Mouse (Mus musculus) liver, adult 2 months (tissue): ENCODE results near the gene AC131692.1. TPM values are rescaled to one million over a fixed set of nuclear protein-coding genes. Genes with fewer than 3 reads are reported as not detected.

Source experiments
- DNase-seq: peaks from one replicate; pipeline ENCODE4 v3.0.0-alpha.2; 2011; ENCODE audit warnings: low read depth, low spot score; ENCODE audit errors: extremely low read depth
- H3K27ac ChIP-seq: fragments of 200-500 bp; replicated peaks from 2 replicates; pipeline ENCODE4 v1.5.1; 2012; ENCODE audit warnings: low read depth, mild to moderate bottlenecking, control low read depth, inconsistent platforms, low read length; ENCODE audit not compliant: insufficient read depth
- H3K27me3 ChIP-seq: fragments of 200-500 bp; 2 replicates; pipeline ENCODE4 v1.6.1; 2012; ENCODE audit warnings: mild to moderate bottlenecking, moderate library complexity, low read length, inconsistent platforms; ENCODE audit not compliant: control insufficient read depth, insufficient read depth
- H3K36me3 ChIP-seq: fragments of 200-500 bp; 2 replicates; pipeline ENCODE4 v1.6.1; 2012; ENCODE audit warnings: low read length, inconsistent platforms; ENCODE audit not compliant: control insufficient read depth, insufficient read depth
- H3K4me1 ChIP-seq: fragments of 200-500 bp; 2 replicates; pipeline ENCODE4 v1.6.1; 2011; ENCODE audit warnings: low read length; ENCODE audit not compliant: control insufficient read depth, insufficient read depth
- H3K4me3 ChIP-seq: fragments of 200-500 bp; 2 replicates; pipeline ENCODE4 v1.5.1; 2011; ENCODE audit warnings: low read depth, mild to moderate bottlenecking, control low read depth, low read length, moderate library complexity; ENCODE audit not compliant: insufficient read depth
- H3K79me2 ChIP-seq: fragments of 200-500 bp; 2 replicates; pipeline ENCODE4 v1.6.1; 2012; ENCODE audit warnings: inconsistent platforms, mild to moderate bottlenecking, low read length, moderate library complexity; ENCODE audit not compliant: control insufficient read depth, insufficient read depth
- H3K9ac ChIP-seq: fragments of 200-500 bp; 2 replicates; pipeline ENCODE4 v1.6.1; 2012; ENCODE audit warnings: low read depth, mild to moderate bottlenecking, control low read depth, inconsistent platforms, low read length
- CTCF ChIP-seq: fragments of 200-500 bp; IDR thresholded peaks from 2 replicates; pipeline ENCODE4 v1.5.1; 2011; ENCODE audit warnings: low read depth, low read length, control low read depth
- POLR2A ChIP-seq: fragments of 200-500 bp; IDR thresholded peaks from 2 replicates; pipeline ENCODE4 v1.6.1; 2011; ENCODE audit warnings: low read length, control low read depth; ENCODE audit not compliant: insufficient read depth; ENCODE audit errors: extremely low read depth
- WGBS: fragments of 180-500 bp; shearing (Covaris S2); methylation state at CpG from one replicate; pipeline ENCODE4 v1.1.7; 2018; 5-methylcytosine and 5-hydroxymethylcytosine counted together
- polyA plus RNA-seq: library from polyadenylated mRNA; depleted of rRNA; stranded (reverse); fragments of >200 nt; gene quantifications from 2 replicates; pipeline ENCODE4 v1.2.3, GENCODE M21; 2012
- total RNA-seq: library from RNA; depleted of rRNA; stranded (reverse); fragments of >200 nt; gene quantifications from 2 replicates; pipeline ENCODE4 v1.2.3, GENCODE M21; 2014

The AC131692.1 gene
- total and polyA plus RNA-seq, 2 experiments, result not detected

DNA sequence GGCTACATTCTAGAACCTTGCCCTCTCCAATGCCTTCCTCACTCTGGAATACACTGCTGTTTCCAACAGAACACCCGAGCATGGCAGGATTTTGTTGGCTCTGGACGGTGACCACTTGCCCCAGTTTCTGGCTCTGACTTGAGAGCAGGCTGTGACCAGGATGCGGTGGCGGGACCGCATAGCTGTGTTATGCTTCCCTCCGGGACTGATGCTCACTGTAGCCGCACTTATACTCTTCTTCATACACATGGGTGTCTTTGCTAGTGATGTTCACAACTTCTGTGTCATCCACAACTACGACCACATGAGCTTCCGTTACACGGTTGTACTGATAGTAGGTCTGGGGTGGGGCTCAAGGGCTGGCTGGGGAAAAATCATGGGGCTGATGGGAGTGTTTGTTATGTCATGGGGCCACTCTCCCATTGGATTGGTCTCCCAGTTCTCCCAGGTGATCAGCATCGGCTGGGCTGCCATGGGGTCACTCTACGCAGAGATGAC is 14.2 kb upstream of the AC131692.1 start, which contains the start of gene Tmem262:
Tmem262 (plus strand) TSS at position 51 of the 498 bp plus-strand sequence.
- TF ChIP-seq POLR2A (no peak), CTCF (no peak)
- Histone ChIP-seq H3K9ac (no peak within 1 kb of the TSS), H3K79me2 (peaks cover 11% of the 10 kb centered on the region; the same call in 1 of the 2 replicates), H3K36me3 (peaks cover 2% of the 10 kb centered on the region; the same call in 1 of the 2 replicates), H3K4me3 (no peak within 1 kb of the TSS), H3K27me3 (no peaks in the 10 kb centered on the region), H3K27ac (no peak within 1 kb of the TSS), H3K4me1 (peaks cover 9% of the 10 kb centered on the region)
- DNase-seq, result no peak
- WGBS, result 90% methylated on average over 12 of the region's 12 CpGs

DNA sequence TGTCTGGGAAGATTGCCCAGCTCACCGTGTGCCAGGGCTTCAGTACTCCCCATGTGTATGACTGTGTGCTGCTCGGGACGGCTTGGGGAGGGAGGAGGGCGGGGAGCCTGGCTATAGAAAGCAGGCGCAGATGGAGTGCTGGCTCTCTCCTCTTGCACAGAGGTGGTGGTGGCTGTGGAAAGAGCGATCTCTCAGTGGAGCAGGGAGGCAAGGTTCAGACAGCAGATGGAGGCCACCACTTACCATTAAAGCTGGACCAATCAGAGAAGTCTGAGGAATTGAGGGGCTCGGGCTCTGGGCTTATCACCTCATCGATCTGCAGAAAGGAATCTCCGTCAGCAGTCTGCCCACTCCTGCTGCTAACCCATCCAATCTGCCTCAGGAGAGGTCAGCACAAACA is 12.1 kb upstream of the AC131692.1 start, which contains the start of gene Gm28374:
Gm28374 (minus strand) TSS at position 101 of the 400 bp plus-strand sequence.
- Histone ChIP-seq H3K36me3 (peaks cover 2% of the 10 kb centered on the region; the same call in 1 of the 2 replicates), H3K79me2 (peaks cover 5% of the 10 kb centered on the region; the same call in 1 of the 2 replicates), H3K27ac (no peak within 1 kb of the TSS), H3K4me1 (peaks cover 4% of the 10 kb centered on the region), H3K27me3 (no peaks in the 10 kb centered on the region), H3K4me3 (no peak within 1 kb of the TSS), H3K9ac (no peak within 1 kb of the TSS)
- TF ChIP-seq POLR2A, result no peak
- no peak for TF ChIP-seq CTCF
- 91% methylated on average over 9 of the region's 9 CpGs for WGBS
- no peak for DNase-seq

DNA sequence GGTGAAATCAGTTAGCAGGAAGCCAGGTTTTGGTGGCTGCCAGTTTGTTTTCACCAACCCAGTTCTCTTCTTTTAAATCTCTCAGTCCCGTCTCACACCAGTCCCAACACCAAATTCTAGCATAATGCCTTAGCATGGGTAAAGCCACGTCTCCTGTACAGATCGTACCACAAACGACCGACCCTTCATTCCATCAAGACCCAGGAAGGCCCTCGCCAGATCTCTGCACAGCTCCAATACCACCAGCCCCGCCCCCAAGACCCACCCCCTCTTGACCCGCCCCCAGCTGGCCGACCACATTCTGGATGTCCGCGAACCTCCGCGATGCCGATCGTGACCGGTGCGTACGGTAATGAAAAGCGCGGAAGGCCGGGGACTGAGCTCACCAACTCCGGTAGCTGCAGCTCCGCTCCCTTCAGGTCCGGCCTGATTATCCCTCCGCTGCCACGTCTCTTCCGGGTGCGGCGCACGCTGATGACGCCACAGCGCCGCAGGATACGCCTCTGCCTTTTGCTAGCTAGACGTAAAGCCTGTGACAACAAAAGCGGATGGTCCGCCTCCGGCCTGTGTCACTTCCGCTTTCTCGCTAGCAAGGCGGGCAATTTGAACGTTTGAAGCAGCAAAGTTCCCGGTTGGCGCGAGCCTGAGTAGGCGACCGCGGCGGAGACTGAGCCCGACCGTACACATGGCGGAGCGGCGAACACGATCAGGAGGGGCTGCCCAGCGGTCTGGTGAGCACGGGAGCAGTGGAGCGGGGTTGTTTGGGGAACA is 9.6 kb upstream of the AC131692.1 start, which contains the start of the genes Zfpl1 and Cdca5:
Zfpl1 (minus strand) TSS at position 479 of the 771 bp plus-strand sequence.
Cdca5 (plus strand) TSS at position 506 of the 771 bp plus-strand sequence.
- Histone ChIP-seq H3K9ac (peak within 1 kb of the TSS; percentile 74), H3K4me1 (peaks cover 4% of the 10 kb centered on the region), H3K27me3 (no peaks in the 10 kb centered on the region), H3K4me3 (peak within 1 kb of the TSS; percentile 84), H3K79me2 (peaks cover 5% of the 10 kb centered on the region; the same call in 1 of the 2 replicates), H3K27ac (no peak within 1 kb of the TSS; the same call in 1 of the 2 replicates), H3K36me3 (peaks cover 2% of the 10 kb centered on the region; the same call in 1 of the 2 replicates)
- WGBS, result 1% methylated on average over 58 of the region's 58 CpGs
- no peak for TF ChIP-seq CTCF
- TF ChIP-seq POLR2A, result peak; percentile 20; the same call in 1 of the 2 replicates
- peak; percentile 91 for DNase-seq

DNA sequence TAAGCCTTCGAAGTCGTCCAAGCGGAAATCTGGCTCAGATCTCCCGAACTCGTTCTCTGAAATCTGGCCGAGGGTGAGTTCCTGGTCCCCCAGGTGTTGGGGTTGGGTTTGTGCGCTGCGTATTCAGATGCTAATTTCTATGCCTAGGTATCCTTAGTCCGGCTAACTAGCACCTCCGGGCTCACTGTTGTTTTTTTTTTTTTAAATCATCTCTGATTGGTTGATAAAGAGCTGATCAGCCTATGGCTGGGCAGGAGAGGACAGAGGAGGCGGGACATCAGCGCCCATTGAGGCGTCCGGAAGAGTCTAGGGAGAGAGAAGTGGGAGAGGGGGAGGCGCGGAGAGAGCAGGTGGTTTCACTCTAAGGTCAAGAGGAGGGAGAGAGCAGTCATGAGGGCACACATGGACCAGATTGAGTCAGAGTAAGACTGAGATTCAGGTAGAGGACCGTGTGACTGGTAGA is 8.8 kb upstream of the AC131692.1 start:
- Histone ChIP-seq H3K27me3 (no peaks in the 10 kb centered on the region), H3K36me3 (peaks cover 2% of the 10 kb centered on the region; the same call in 1 of the 2 replicates), H3K4me1 (peaks cover 4% of the 10 kb centered on the region), H3K27ac (no peak overlapping the region), H3K79me2 (peaks cover 5% of the 10 kb centered on the region; the same call in 1 of the 2 replicates), H3K9ac (0 out of 2 replicates have a peak overlapping the region, but pooled peaks have one; percentile 1), H3K4me3 (peak overlapping the region; percentile 52)
- 2% methylated on average over 17 of the region's 17 CpGs for WGBS
- DNase-seq, result peak; percentile 59
- TF ChIP-seq POLR2A, result no peak
- TF ChIP-seq CTCF, result no peak

DNA sequence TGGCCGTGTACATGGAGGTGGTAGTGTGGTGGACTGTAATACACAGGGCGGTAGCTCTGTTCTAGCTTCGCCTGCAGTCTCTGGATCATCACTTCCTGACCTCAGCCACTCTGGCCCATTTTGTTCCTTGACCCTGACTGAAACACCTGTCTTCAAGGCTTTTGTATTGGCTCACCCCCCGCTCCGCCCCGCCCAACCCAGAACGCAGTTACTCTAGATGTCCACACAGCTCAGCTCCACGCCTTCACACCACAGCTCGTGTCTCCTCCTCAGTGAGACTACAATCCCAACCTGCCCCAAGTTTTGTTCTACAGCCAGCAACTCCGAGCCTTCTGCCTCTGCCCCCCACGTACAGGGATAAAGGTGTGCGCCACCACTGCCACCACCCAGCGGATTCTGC is 5.4 kb upstream of the AC131692.1 start:
- Histone ChIP-seq H3K79me2 (peaks cover 2% of the 10 kb centered on the region; the same call in 1 of the 2 replicates), H3K4me1 (peaks cover 2% of the 10 kb centered on the region), H3K4me3 (no peak overlapping the region), H3K36me3 (no peaks in the 10 kb centered on the region), H3K27me3 (no peaks in the 10 kb centered on the region), H3K9ac (no peak overlapping the region), H3K27ac (no peak overlapping the region)
- WGBS, result 95% methylated on average over 13 of the region's 13 CpGs
- DNase-seq, result no peak
- TF ChIP-seq POLR2A (no peak), CTCF (no peak)
